Mouse (Mus musculus): ENCODE data around the gene Tead4. TPM values are rescaled to one million over a fixed set of nuclear protein-coding genes. Genes with fewer than 3 reads are reported as not detected.

Tead4 gene
- total and polyA plus RNA-seq, 3 experiments, result 0.98 to 3.7 (median 3.3) TPM

- no peaks in the 10 kb centered on the region for H3K4me1 ChIP-seq (ENCODE audit: control insufficient read depth, insufficient read depth, low read length)
- peak overlapping the region; percentile 67 for H3K27ac ChIP-seq
- no peaks in the 10 kb centered on the region for H3K27me3 ChIP-seq (ENCODE audit: control insufficient read depth, insufficient read depth, low read length)
- peak overlapping the region; percentile 63 for H3K4me3 ChIP-seq
- TF ChIP-seq EP300 (IDR thresholded peaks at IDR 0.05; ENCODE audit: insufficient read depth, low read depth, low read length) (no peak), POLR2A (IDR thresholded peaks at IDR 0.05; ENCODE audit: insufficient read depth, low read depth, low read length) (peak; percentile 47; the same call in 1 of the 2 replicates), CTCF (IDR thresholded peaks at IDR 0.05) (no peak)
- H3K79me2 ChIP-seq (replicated peaks; ENCODE audit: control insufficient read depth, insufficient read depth, low read length), result no peaks in the 10 kb centered on the region
- peak; percentile 99 to 100 for DNase-seq
- H3K36me3 ChIP-seq (ENCODE audit: control insufficient read depth, insufficient read depth, low read length), result no peaks in the 10 kb centered on the region
- H3K9ac ChIP-seq (ENCODE audit: low read depth, low read length), result peak overlapping the region; percentile 71
- WGBS, result under 1% methylated on average over 54 of the region's 54 CpGs
- intact Hi-C loops (cut with DNase I), result loop anchor here (2.0 to 10.0 kb wide), 4 partner anchors 55 to 215 kb away; partner anchors contain the start of genes Foxm1, Rhno1 and Tead4
Observed at GRCm38 (mm10) chr6:128200116-128200846, 100.3 kb downstream of the Tead4 start.

- H3K27me3 ChIP-seq (ENCODE audit: control insufficient read depth, insufficient read depth, low read length), result peaks cover 1% of the 10 kb centered on the region; the same call in 1 of the 2 replicates
- TF ChIP-seq CTCF (IDR thresholded peaks at IDR 0.05) (no peak), EP300 (IDR thresholded peaks at IDR 0.05; ENCODE audit: insufficient read depth, low read depth, low read length) (no peak), POLR2A (IDR thresholded peaks at IDR 0.05; ENCODE audit: insufficient read depth, low read depth, low read length) (no peak)
- DNase-seq, result no peak
- H3K27ac ChIP-seq, result no peak overlapping the region
- WGBS, result 55% methylated on average over 2 of the region's 2 CpGs
- no peaks in the 10 kb centered on the region for H3K4me1 ChIP-seq (ENCODE audit: control insufficient read depth, insufficient read depth, low read length)
- H3K79me2 ChIP-seq (replicated peaks; ENCODE audit: control insufficient read depth, insufficient read depth, low read length), result no peaks in the 10 kb centered on the region
- no peak overlapping the region for H3K4me3 ChIP-seq
- H3K9ac ChIP-seq (ENCODE audit: low read depth, low read length), result no peak overlapping the region
- H3K36me3 ChIP-seq (ENCODE audit: control insufficient read depth, insufficient read depth, low read length), result no peaks in the 10 kb centered on the region
- intact Hi-C loops (cut with DNase I), result no loop called here
Observed at GRCm38 (mm10) chr6:128183521-128183920, 117.1 kb downstream of the Tead4 start.

- no peaks in the 10 kb centered on the region for H3K79me2 ChIP-seq (replicated peaks; ENCODE audit: control insufficient read depth, insufficient read depth, low read length)
- H3K36me3 ChIP-seq (ENCODE audit: control insufficient read depth, insufficient read depth, low read length), result no peaks in the 10 kb centered on the region
- peaks cover 1% of the 10 kb centered on the region; the same call in 1 of the 2 replicates for H3K27me3 ChIP-seq (ENCODE audit: control insufficient read depth, insufficient read depth, low read length)
- no peak for DNase-seq
- intact Hi-C loops (cut with DNase I), result no loop called here
- TF ChIP-seq EP300 (IDR thresholded peaks at IDR 0.05; ENCODE audit: insufficient read depth, low read depth, low read length) (no peak), CTCF (IDR thresholded peaks at IDR 0.05) (no peak), POLR2A (IDR thresholded peaks at IDR 0.05; ENCODE audit: insufficient read depth, low read depth, low read length) (no peak)
- H3K9ac ChIP-seq (ENCODE audit: low read depth, low read length), result no peak overlapping the region
- no peaks in the 10 kb centered on the region for H3K4me1 ChIP-seq (ENCODE audit: control insufficient read depth, insufficient read depth, low read length)
- H3K27ac ChIP-seq, result no peak overlapping the region
- WGBS, result 39% methylated on average over 5 of the region's 5 CpGs
- H3K4me3 ChIP-seq, result no peak overlapping the region
Observed at GRCm38 (mm10) chr6:128181176-128181575, 119.4 kb downstream of the Tead4 start.

GRCm38 (mm10) chr6:128179651-128180050 is 121.0 kb downstream of the Tead4 start:
- no peaks in the 10 kb centered on the region for H3K4me1 ChIP-seq (ENCODE audit: control insufficient read depth, insufficient read depth, low read length)
- no peaks in the 10 kb centered on the region for H3K79me2 ChIP-seq (replicated peaks; ENCODE audit: control insufficient read depth, insufficient read depth, low read length)
- no peaks in the 10 kb centered on the region for H3K36me3 ChIP-seq (ENCODE audit: control insufficient read depth, insufficient read depth, low read length)
- no peak overlapping the region for H3K27ac ChIP-seq
- TF ChIP-seq POLR2A (IDR thresholded peaks at IDR 0.05; ENCODE audit: insufficient read depth, low read depth, low read length), result no peak
- no peak for TF ChIP-seq EP300 (IDR thresholded peaks at IDR 0.05; ENCODE audit: insufficient read depth, low read depth, low read length)
- TF ChIP-seq CTCF (IDR thresholded peaks at IDR 0.05), result no peak
- no peak for DNase-seq
- H3K27me3 ChIP-seq (ENCODE audit: control insufficient read depth, insufficient read depth, low read length), result peaks cover 1% of the 10 kb centered on the region; the same call in 1 of the 2 replicates
- intact Hi-C loops (cut with DNase I), result no loop called here
- 96% methylated on average over 1 of the region's 1 CpGs for WGBS
- no peak overlapping the region for H3K4me3 ChIP-seq
- H3K9ac ChIP-seq (ENCODE audit: low read depth, low read length), result no peak overlapping the region

GRCm38 (mm10) chr6:128179247-128179646 is 121.4 kb downstream of the Tead4 start:
- H3K27me3 ChIP-seq (ENCODE audit: control insufficient read depth, insufficient read depth, low read length), result peaks cover 1% of the 10 kb centered on the region; the same call in 1 of the 2 replicates
- TF ChIP-seq EP300 (IDR thresholded peaks at IDR 0.05; ENCODE audit: insufficient read depth, low read depth, low read length), result no peak
- peak; percentile 40 for TF ChIP-seq CTCF (IDR thresholded peaks at IDR 0.05)
- TF ChIP-seq POLR2A (IDR thresholded peaks at IDR 0.05; ENCODE audit: insufficient read depth, low read depth, low read length), result no peak
- H3K9ac ChIP-seq (ENCODE audit: low read depth, low read length), result no peak overlapping the region
- H3K27ac ChIP-seq, result no peak overlapping the region
- no peak overlapping the region for H3K4me3 ChIP-seq
- intact Hi-C loops (cut with DNase I), result no loop called here
- no peaks in the 10 kb centered on the region for H3K79me2 ChIP-seq (replicated peaks; ENCODE audit: control insufficient read depth, insufficient read depth, low read length)
- no peaks in the 10 kb centered on the region for H3K36me3 ChIP-seq (ENCODE audit: control insufficient read depth, insufficient read depth, low read length)
- WGBS, result 84% methylated on average over 5 of the region's 5 CpGs
- no peaks in the 10 kb centered on the region for H3K4me1 ChIP-seq (ENCODE audit: control insufficient read depth, insufficient read depth, low read length)
- no peak for DNase-seq

GRCm38 (mm10) chr6:128178681-128179080 is 121.9 kb downstream of the Tead4 start:
- Histone ChIP-seq H3K4me1 (ENCODE audit: control insufficient read depth, insufficient read depth, low read length) (no peaks in the 10 kb centered on the region), H3K36me3 (ENCODE audit: control insufficient read depth, insufficient read depth, low read length) (no peaks in the 10 kb centered on the region), H3K27me3 (ENCODE audit: control insufficient read depth, insufficient read depth, low read length) (peaks cover 1% of the 10 kb centered on the region; the same call in 1 of the 2 replicates), H3K9ac (ENCODE audit: low read depth, low read length) (no peak overlapping the region), H3K4me3 (no peak overlapping the region), H3K79me2 (replicated peaks; ENCODE audit: control insufficient read depth, insufficient read depth, low read length) (no peaks in the 10 kb centered on the region), H3K27ac (no peak overlapping the region)
- no peak for TF ChIP-seq CTCF (IDR thresholded peaks at IDR 0.05)
- TF ChIP-seq EP300 (IDR thresholded peaks at IDR 0.05; ENCODE audit: insufficient read depth, low read depth, low read length), result no peak
- TF ChIP-seq POLR2A (IDR thresholded peaks at IDR 0.05; ENCODE audit: insufficient read depth, low read depth, low read length), result no peak
- WGBS, result 79% methylated on average over 2 of the region's 2 CpGs
- intact Hi-C loops (cut with DNase I), result no loop called here
- no peak for DNase-seq

Other genes with a start within 250 kb of the Tead4 start
- gene Tspan9, start 157.2 kb downstream of the Tead4 start, total RNA-seq (2021), result 100 to 1,000 TPM in 1 of 2 experiments, 10 to 100 TPM in 1; 84.9 to 104 TPM
- 88.5 and 127 TPM in 2 replicates for gene Tspan9, start 157.2 kb downstream of the Tead4 start, polyA plus RNA-seq (2012; rRNA removed)
- 1 to 10 TPM; 5.4 to 6.4 TPM for gene Tulp3, start 55.0 kb upstream of the Tead4 start, total RNA-seq (2021)
- 10.2 and 11.2 TPM in 2 replicates for gene Tulp3, start 55.0 kb upstream of the Tead4 start, polyA plus RNA-seq (2012; rRNA removed)
- gene Rhno1, start 62.1 kb upstream of the Tead4 start, total RNA-seq (2021), result 1 to 10 TPM; 7.8 to 9.2 TPM
- 5.8 and 6.6 TPM in 2 replicates for gene Rhno1, start 62.1 kb upstream of the Tead4 start, polyA plus RNA-seq (2012; rRNA removed)
- gene Foxm1, start 62.1 kb upstream of the Tead4 start, total RNA-seq (2021), result under 1 TPM; 0.65 to 0.89 TPM
- gene Foxm1, start 62.1 kb upstream of the Tead4 start, polyA plus RNA-seq (2012; rRNA removed), result 0.80 and 1.6 TPM in 2 replicates
- not detected for gene Tex52, start 74.6 kb upstream of the Tead4 start, total RNA-seq (2021)
- 0.12 TPM in 1 of 2 replicates, not detected in the other for gene Tex52, start 74.6 kb upstream of the Tead4 start, polyA plus RNA-seq (2012; rRNA removed)
- gene Gm44596, start 74.7 kb upstream of the Tead4 start, total RNA-seq (2021), result not detected
- not detected in 2 replicates for gene Gm44596, start 74.7 kb upstream of the Tead4 start, polyA plus RNA-seq (2012; rRNA removed)
- gene Nrip2, start 98.5 kb upstream of the Tead4 start, total RNA-seq (2021), result 1 to 10 TPM; 1.6 to 2.4 TPM
- gene Nrip2, start 98.5 kb upstream of the Tead4 start, polyA plus RNA-seq (2012; rRNA removed), result 2.6 and 3.6 TPM in 2 replicates
- gene Itfg2, start 124.1 kb upstream of the Tead4 start, total RNA-seq (2021), result 10 to 100 TPM; 17.0 to 21.2 TPM
- 11.9 and 21.5 TPM in 2 replicates for gene Itfg2, start 124.1 kb upstream of the Tead4 start, polyA plus RNA-seq (2012; rRNA removed)
- 100 to 1,000 TPM; 351 to 359 TPM for gene Fkbp4, start 137.9 kb upstream of the Tead4 start, total RNA-seq (2021)
- gene Fkbp4, start 137.9 kb upstream of the Tead4 start, polyA plus RNA-seq (2012; rRNA removed), result 206 and 250 TPM in 2 replicates
- 1 to 10 TPM; 1.9 to 3.0 TPM for gene Pzp, start 225.9 kb upstream of the Tead4 start, total RNA-seq (2021)
- gene Pzp, start 225.9 kb upstream of the Tead4 start, polyA plus RNA-seq (2012; rRNA removed), result 0.57 and 2.0 TPM in 2 replicates